9 mouse cellular contexts compared by ENCODE assay signal in genomic region chr1:74248799-74249198, GRCm38 (mm10). TPM values are rescaled to one million over a fixed set of nuclear protein-coding genes. Genes with fewer than 3 reads are reported as not detected.
A peak's percentile ranks its signal among the peaks of the same experiment; 100 is the strongest.
DNase-seq lines count a peak whose midpoint lies in the region; ATAC-seq and TF ChIP-seq lines count a peak whose summit lies in the region.
"Had no signal": no experiment of that assay in that cellular context is flagged by ENCODE, and none has a peak within 500 bp of the region (broad histone marks: within the 10 kb centered on the region; RNA-seq: fewer than 3 reads in every experiment).

No protein-coding gene starts in this region.

- TF ChIP-seq POLR2A in myocyte (IDR thresholded peaks at IDR 0.05; ENCODE audit: insufficient read length, low read depth) = peak; percentile 32

- H3K4me2 ChIP-seq in neural tube, embryonic 15.5 days = no peak overlapping the region
- H3K4me2 ChIP-seq in heart, embryonic 13.5 days = 0 out of 2 replicates have a peak overlapping the region, but pooled peaks have one; percentile 5
- peak overlapping the region; percentile 90 for H3K4me2 ChIP-seq in myocyte (ENCODE audit: low read depth)
- H3K4me2 ChIP-seq in forebrain, embryonic 13.5 days = no peak overlapping the region

- no peak for DNase-seq in neural tube, embryonic 10.5 days (ENCODE audit: extremely low spot score, low spot score)
- DNase-seq in kidney, postnatal 4 days = peak; percentile 27 to 54
- DNase-seq in embryo, embryonic 11 days = no peak
- DNase-seq in left cerebral cortex, postnatal 10 days (ENCODE audit: extremely low spot score in 1 of 2, low spot score in 2 of 2) = no peak

- H3K79me2 ChIP-seq in myocyte (ENCODE audit: control insufficient read depth, insufficient read depth) = peaks cover 64% of the 10 kb centered on the region

- H3K36me3 ChIP-seq in neural tube, embryonic 15.5 days = peaks cover 49% of the 10 kb centered on the region
- H3K36me3 ChIP-seq in heart, embryonic 13.5 days = peaks cover 75% of the 10 kb centered on the region
- H3K36me3 ChIP-seq in myocyte (ENCODE audit: control insufficient read depth, insufficient read depth) = peaks cover 30% of the 10 kb centered on the region
- H3K36me3 ChIP-seq in forebrain, embryonic 13.5 days (ENCODE audit: poor library complexity, severe bottlenecking) = peaks cover 59% of the 10 kb centered on the region

- no peak overlapping the region for H3K9ac ChIP-seq in neural tube, embryonic 15.5 days (replicated peaks)
- peak overlapping the region; percentile 56; the same call in 1 of the 2 replicates for H3K9ac ChIP-seq in heart, embryonic 13.5 days
- H3K9ac ChIP-seq in forebrain, embryonic 13.5 days = no peak overlapping the region

- no peaks in the 10 kb centered on the region for H3K27me3 ChIP-seq in neural tube, embryonic 15.5 days (replicated peaks)
- H3K27me3 ChIP-seq in heart, embryonic 13.5 days (replicated peaks) = no peaks in the 10 kb centered on the region
- no peaks in the 10 kb centered on the region for H3K27me3 ChIP-seq in myocyte (ENCODE audit: control insufficient read depth, insufficient read depth, insufficient read length)
- H3K27me3 ChIP-seq in forebrain, embryonic 13.5 days = no peaks in the 10 kb centered on the region

- H3K9me3 ChIP-seq in neural tube, embryonic 15.5 days (replicated peaks) = no peaks in the 10 kb centered on the region
- H3K9me3 ChIP-seq in heart, embryonic 13.5 days = no peaks in the 10 kb centered on the region
- H3K9me3 ChIP-seq in forebrain, embryonic 13.5 days (replicated peaks) = no peaks in the 10 kb centered on the region

- no peak overlapping the region for H3ac ChIP-seq in myocyte (ENCODE audit: control insufficient read depth, insufficient read length)

- H3K27ac ChIP-seq in neural tube, embryonic 15.5 days (replicated peaks) = 0 out of 2 replicates have a peak overlapping the region, but pooled peaks have one; percentile 7
- H3K27ac ChIP-seq in heart, embryonic 13.5 days (replicated peaks) = peak overlapping the region; percentile 92
- H3K27ac ChIP-seq in forebrain, embryonic 13.5 days = no peak overlapping the region

- WGBS in neural tube, embryonic 15.5 days = 81% methylated on average over 1 of the region's 1 CpGs
- WGBS in heart, embryonic 13.5 days = 36% methylated on average over 1 of the region's 1 CpGs
- WGBS in forebrain, embryonic 13.5 days = 86% methylated on average over 1 of the region's 1 CpGs

- ATAC-seq in neural tube, embryonic 15.5 days (ENCODE audit: low FRiP score) = no peak
- no peak for ATAC-seq in heart, embryonic 13.5 days (ENCODE audit: extremely low read depth, insufficient number of reproducible peaks, low FRiP score, low TSS enrichment)
- no peak for ATAC-seq in forebrain, embryonic 13.5 days

- H3K4me3 ChIP-seq in neural tube, embryonic 15.5 days (replicated peaks) = no peak overlapping the region
- H3K4me3 ChIP-seq in heart, embryonic 13.5 days = no peak overlapping the region
- H3K4me3 ChIP-seq in myocyte = no peak overlapping the region
- no peak overlapping the region for H3K4me3 ChIP-seq in forebrain, embryonic 13.5 days

- intact Hi-C loops in left cerebral cortex, postnatal 10 days (cut with DNase I) = no loop called here

- H3K4me1 ChIP-seq in neural tube, embryonic 15.5 days = no peaks in the 10 kb centered on the region; the same call in 1 of the 2 replicates
- H3K4me1 ChIP-seq in heart, embryonic 13.5 days = peaks cover 68% of the 10 kb centered on the region
- H3K4me1 ChIP-seq in forebrain, embryonic 13.5 days = no peaks in the 10 kb centered on the region

TF ChIP-seq in myocyte, 11 proteins besides CTCF, POLR2A, EP300 and RAD21:
- no peak for TF ChIP-seq POLR2AphosphoS2 (IDR thresholded peaks at IDR 0.05; ENCODE audit: insufficient read length, low read depth)
- TF ChIP-seq E2F4 (IDR thresholded peaks at IDR 0.05; ENCODE audit: insufficient read depth) = no peak
- TF ChIP-seq MYOG (IDR thresholded peaks at IDR 0.05; ENCODE audit: control insufficient read depth in 1 of 3, insufficient read depth in 1 of 3, insufficient read length in 2 of 3, low read depth in 2 of 3) = peak in 2 of 3 experiments; percentile 9 to 26
- TF ChIP-seq TCF3 (IDR thresholded peaks at IDR 0.05; ENCODE audit: insufficient read length, low read depth) = no peak
- TF ChIP-seq SRF (IDR thresholded peaks at IDR 0.05; ENCODE audit: control insufficient read depth, insufficient read length, low read depth) = peak; percentile 98
- TF ChIP-seq MYOD1 (IDR thresholded peaks at IDR 0.05; ENCODE audit: control insufficient read depth in 1 of 3, insufficient read length in 2 of 3, low read depth in 2 of 3) = peak in 2 of 3 experiments; percentile 59 to 77

RNA-seq across cellular contexts. Expression of gene Arpc2, which starts 12.9 kb away (rescaled TPM):
- polyA plus RNA-seq in neural tube, embryonic 15.5 days (2015; fragmentation: Nextera tagmentation; extraction: Ambion mirVana) = 393 and 423 TPM in 2 replicates
- polyA plus RNA-seq in heart, embryonic 13.5 days (2015; fragmentation: Nextera tagmentation; extraction: Ambion mirVana) = 400 and 438 TPM in 2 replicates
- 214 TPM for polyA plus RNA-seq in myocyte (2012; fragmentation: generic; extraction: Trizol)
- 367 and 371 TPM in 2 replicates for polyA plus RNA-seq in forebrain, embryonic 13.5 days (2015; fragmentation: Nextera tagmentation; extraction: Ambion mirVana)
- 100 to 1,000 TPM; 316 to 324 TPM for total RNA-seq in left cerebral cortex, postnatal 10 days (2021)

RNA-seq across cellular contexts. Expression of gene Gpbar1, which starts 29.6 kb away (rescaled TPM):
- 0.73 TPM in 1 of 2 replicates, not detected in the other for polyA plus RNA-seq in neural tube, embryonic 15.5 days (2015; fragmentation: Nextera tagmentation; extraction: Ambion mirVana)
- polyA plus RNA-seq in heart, embryonic 13.5 days (2015; fragmentation: Nextera tagmentation; extraction: Ambion mirVana) = 0.36 and 0.64 TPM in 2 replicates
- polyA plus RNA-seq in myocyte (2012; fragmentation: generic; extraction: Trizol) = 0.14 TPM
- polyA plus RNA-seq in forebrain, embryonic 13.5 days (2015; fragmentation: Nextera tagmentation; extraction: Ambion mirVana) = not detected in 2 replicates
- total RNA-seq in left cerebral cortex, postnatal 10 days (2021) = not detected
- polyA plus RNA-seq: neural tube, embryonic 14.5 days had no signal

RNA-seq across cellular contexts. Expression of gene Aamp, which starts 35.7 kb away (rescaled TPM):
- polyA plus RNA-seq in neural tube, embryonic 15.5 days (2015; fragmentation: Nextera tagmentation; extraction: Ambion mirVana) = 209 and 236 TPM in 2 replicates
- polyA plus RNA-seq in heart, embryonic 13.5 days (2015; fragmentation: Nextera tagmentation; extraction: Ambion mirVana) = 164 and 188 TPM in 2 replicates
- 199 TPM for polyA plus RNA-seq in myocyte (2012; fragmentation: generic; extraction: Trizol)
- polyA plus RNA-seq in forebrain, embryonic 13.5 days (2015; fragmentation: Nextera tagmentation; extraction: Ambion mirVana) = 195 and 211 TPM in 2 replicates
- 100 to 1,000 TPM; 131 to 139 TPM for total RNA-seq in left cerebral cortex, postnatal 10 days (2021)

RNA-seq across cellular contexts. Expression of gene Pnkd, which starts 35.9 kb away (rescaled TPM):
- 152 and 156 TPM in 2 replicates for polyA plus RNA-seq in neural tube, embryonic 15.5 days (2015; fragmentation: Nextera tagmentation; extraction: Ambion mirVana)
- 227 and 252 TPM in 2 replicates for polyA plus RNA-seq in heart, embryonic 13.5 days (2015; fragmentation: Nextera tagmentation; extraction: Ambion mirVana)
- 93.7 TPM for polyA plus RNA-seq in myocyte (2012; fragmentation: generic; extraction: Trizol)
- 94.5 and 96.1 TPM in 2 replicates for polyA plus RNA-seq in forebrain, embryonic 13.5 days (2015; fragmentation: Nextera tagmentation; extraction: Ambion mirVana)
- 100 to 1,000 TPM; 109 to 124 TPM for total RNA-seq in left cerebral cortex, postnatal 10 days (2021)

RNA-seq across cellular contexts. Expression of gene Cxcr1, which starts 54.4 kb away (rescaled TPM):
- not detected in 2 replicates for polyA plus RNA-seq in neural tube, embryonic 15.5 days (2015; fragmentation: Nextera tagmentation; extraction: Ambion mirVana)
- polyA plus RNA-seq in heart, embryonic 13.5 days (2015; fragmentation: Nextera tagmentation; extraction: Ambion mirVana) = not detected in 2 replicates
- not detected for polyA plus RNA-seq in myocyte (2012; fragmentation: generic; extraction: Trizol)
- not detected in 2 replicates for polyA plus RNA-seq in forebrain, embryonic 13.5 days (2015; fragmentation: Nextera tagmentation; extraction: Ambion mirVana)
- total RNA-seq in left cerebral cortex, postnatal 10 days (2021) = not detected
- polyA plus RNA-seq: neural tube, embryonic 14.5 days had no signal

Comparison
In these comparisons a context has a peak if more than half of its experiments do, and no peak if none do; other contexts are left out.
1. H3K4me2 ChIP-seq: peak in heart, embryonic 13.5 days (single experiment) and myocyte (single experiment); none in neural tube, embryonic 15.5 days (single experiment) and forebrain, embryonic 13.5 days (single experiment).
2. DNase-seq: peak in kidney, postnatal 4 days (2 of 2); none in neural tube, embryonic 10.5 days (single experiment), embryo, embryonic 11 days (single experiment) and left cerebral cortex, postnatal 10 days (0 of 2).